Mouse (Mus musculus): ENCODE data around the gene Mtif2. TPM values are rescaled to one million over a fixed set of nuclear protein-coding genes. Genes with fewer than 3 reads are reported as not detected.
"Not testable (repeated sequence)": the region's sequence is repeated elsewhere in the genome, so short reads cannot be mapped to it uniquely, and the experiment has no call there.

Mtif2 gene
- polyA plus RNA-seq, 1 experiment from 2014 or later: 47.4 TPM

DNA sequence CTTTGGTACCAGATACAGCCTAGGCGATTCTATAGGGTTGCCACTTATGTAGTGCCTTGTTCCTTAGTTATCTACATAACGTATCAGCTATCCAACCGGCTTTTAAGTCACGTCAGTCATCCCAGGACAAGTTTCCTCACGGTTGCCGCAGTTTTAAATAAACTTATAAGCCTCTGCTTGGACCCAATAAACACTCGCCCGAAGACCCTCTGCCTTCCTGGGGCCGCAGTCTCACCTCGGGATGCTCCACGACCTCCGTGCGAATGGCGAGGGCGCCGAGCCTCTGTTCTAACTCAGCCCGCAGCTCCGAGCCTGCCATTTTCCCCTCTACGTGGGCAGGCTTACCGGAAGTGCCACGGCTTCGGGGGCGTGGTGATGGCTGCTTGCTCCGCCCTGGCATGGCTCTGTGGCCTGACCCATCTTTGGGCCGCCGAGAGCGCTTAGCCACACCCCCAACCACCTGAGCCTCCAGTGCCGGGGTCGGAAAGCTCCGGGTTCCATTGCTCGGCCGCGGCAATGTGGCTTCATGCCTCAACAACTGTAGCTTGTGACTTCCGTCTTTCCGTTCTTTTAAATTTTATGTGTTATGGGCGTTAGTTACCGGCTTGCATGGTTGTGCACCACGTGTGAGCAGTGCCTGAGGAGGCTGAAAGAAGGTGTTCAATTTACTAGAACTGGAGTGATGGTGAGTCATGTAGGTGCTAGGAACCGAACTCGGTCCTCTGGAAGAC lies 11.4 kb upstream of the Mtif2 start, which contains the start of gene Prorsd1:
TSS of gene Prorsd1 (minus strand) at position 352 of the 731 bp plus-strand sequence.
- peak; percentile 100 for ATAC-seq
- Histone ChIP-seq H3K27me3 (replicated peaks; ENCODE audit: control insufficient read depth, insufficient read depth, low read length) (no peaks in the 10 kb centered on the region), H3K4me2 (ENCODE audit: low read depth, low read length) (peak within 1 kb of the TSS; percentile 62), H3K36me3 (ENCODE audit: control insufficient read depth, insufficient read depth, low read length) (no peaks in the 10 kb centered on the region), H3K4me3 (ENCODE audit: low read length) (peak within 1 kb of the TSS; percentile 74), H3K9me3 (ENCODE audit: control insufficient read depth, low read length) (no peaks in the 10 kb centered on the region), H3K27ac (ENCODE audit: low read length) (peak within 1 kb of the TSS; percentile 78), H3K9ac (ENCODE audit: low read depth, low read length) (peak within 1 kb of the TSS; percentile 75), H3K4me1 (ENCODE audit: control insufficient read depth, insufficient read depth, low read length) (peaks cover 4% of the 10 kb centered on the region; the same call in 1 of the 2 replicates)
- 2% methylated on average over 40 of the region's 40 CpGs for WGBS

DNA sequence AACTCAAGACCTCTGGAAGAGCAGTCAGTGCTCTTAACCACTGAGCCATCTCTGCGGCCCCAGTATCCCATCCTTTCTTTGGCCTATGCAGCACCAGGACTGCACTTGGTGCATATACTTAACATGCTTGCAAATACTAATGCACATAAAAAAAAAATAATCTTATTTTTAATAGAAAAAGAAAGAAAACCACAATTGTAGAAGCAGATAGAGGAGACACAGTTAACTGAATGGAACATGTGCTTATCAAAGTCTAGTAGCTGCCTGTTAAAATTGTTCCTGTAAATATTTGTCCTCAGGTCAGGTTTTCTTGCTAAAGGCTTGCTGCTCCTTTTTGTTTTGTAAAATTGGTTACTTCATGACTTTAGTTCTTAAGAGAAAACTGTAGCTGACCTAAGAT lies 12.0 kb downstream of the Mtif2 start:
- Histone ChIP-seq H3K27me3 (replicated peaks; ENCODE audit: control insufficient read depth, insufficient read depth, low read length) (no peaks in the 10 kb centered on the region), H3K27ac (ENCODE audit: low read length) (no peak overlapping the region), H3K4me1 (ENCODE audit: control insufficient read depth, insufficient read depth, low read length) (no peaks in the 10 kb centered on the region), H3K4me3 (ENCODE audit: low read length) (no peak overlapping the region), H3K9ac (ENCODE audit: low read depth, low read length) (no peak overlapping the region), H3K36me3 (ENCODE audit: control insufficient read depth, insufficient read depth, low read length) (no peaks in the 10 kb centered on the region; the same call in none of the 2 replicates), H3K9me3 (ENCODE audit: control insufficient read depth, low read length) (no peaks in the 10 kb centered on the region), H3K4me2 (ENCODE audit: low read depth, low read length) (no peak overlapping the region)
- ATAC-seq: no peak
- 97% methylated on average over 1 of the region's 1 CpGs for WGBS

DNA sequence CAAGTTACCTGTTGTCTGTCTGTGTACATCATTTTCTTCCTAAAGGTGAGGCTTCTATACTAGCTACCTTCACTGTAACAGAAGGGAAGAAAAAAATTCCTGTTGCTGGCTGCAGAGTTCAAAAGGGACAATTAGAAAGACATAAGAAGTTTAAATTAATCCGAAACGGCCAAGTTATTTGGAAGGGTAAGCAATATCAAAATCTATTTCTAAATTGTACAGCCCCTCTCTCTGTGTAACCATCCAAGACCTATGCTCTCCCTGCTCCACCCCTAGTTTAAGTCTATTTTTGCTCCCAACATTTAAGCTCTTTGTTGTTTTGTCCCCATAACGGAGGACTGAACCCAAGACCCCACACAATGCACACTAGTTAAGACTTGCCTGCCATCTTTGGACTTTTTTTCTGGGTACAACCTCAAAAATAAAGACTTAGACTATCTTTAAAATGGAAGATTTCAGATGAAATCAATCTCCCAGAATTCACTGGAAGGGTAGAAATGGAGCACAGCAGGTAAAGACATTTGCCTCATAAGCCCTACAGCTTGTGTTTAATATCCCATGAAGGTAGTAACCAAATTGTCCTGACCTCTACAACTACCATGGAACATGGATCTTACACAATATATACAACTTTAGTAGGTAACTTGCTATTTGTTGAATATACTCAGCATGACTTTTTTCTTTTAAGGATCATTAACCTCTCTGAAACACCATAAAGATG lies 18.2 kb downstream of the Mtif2 start:
- Histone ChIP-seq H3K27ac (ENCODE audit: low read length) (no peak overlapping the region), H3K9ac (ENCODE audit: low read depth, low read length) (no peak overlapping the region), H3K4me2 (ENCODE audit: low read depth, low read length) (no peak overlapping the region), H3K9me3 (ENCODE audit: control insufficient read depth, low read length) (no peaks in the 10 kb centered on the region), H3K4me1 (ENCODE audit: control insufficient read depth, insufficient read depth, low read length) (peaks cover 5% of the 10 kb centered on the region; the same call in 1 of the 2 replicates), H3K4me3 (ENCODE audit: low read length) (no peak overlapping the region), H3K36me3 (ENCODE audit: control insufficient read depth, insufficient read depth, low read length) (0 out of 2 replicates have a peak, but pooled peaks cover 5% of the 10 kb centered on the region), H3K27me3 (replicated peaks; ENCODE audit: control insufficient read depth, insufficient read depth, low read length) (no peaks in the 10 kb centered on the region)
- ATAC-seq: no peak
- 84% methylated on average over 3 of the region's 3 CpGs for WGBS

DNA sequence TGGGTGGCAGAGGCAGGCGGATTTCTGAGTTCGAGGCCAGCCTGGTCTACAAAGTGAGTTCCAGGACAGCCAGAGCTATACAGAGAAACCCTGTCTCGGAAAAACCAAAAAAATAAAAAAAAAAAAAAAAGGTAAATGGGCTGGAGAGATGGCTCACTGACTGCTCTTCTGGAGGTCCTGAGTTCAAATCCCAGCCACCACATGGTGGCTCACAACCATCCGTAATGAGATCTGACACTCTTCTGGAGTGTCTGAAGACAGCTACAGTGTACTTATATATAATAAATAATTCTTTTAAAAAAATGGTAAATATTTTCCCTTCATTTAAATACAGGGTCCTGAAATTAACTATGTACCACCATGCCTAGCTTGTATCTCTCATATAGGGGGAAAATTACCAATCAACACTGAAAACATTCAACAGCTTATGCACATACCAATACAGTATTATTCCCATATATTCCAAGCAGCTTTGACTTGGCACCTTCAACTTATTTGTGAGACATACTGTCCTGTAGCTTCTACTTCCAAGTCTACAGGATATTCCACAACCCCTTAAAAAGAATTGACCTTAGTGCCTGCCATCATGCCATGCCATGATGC lies 19.0 kb downstream of the Mtif2 start:
- not testable (repeated sequence) for H3K4me2 ChIP-seq (ENCODE audit: low read depth, low read length); H3K27me3 ChIP-seq (replicated peaks; ENCODE audit: control insufficient read depth, insufficient read depth, low read length); H3K9me3 ChIP-seq (ENCODE audit: control insufficient read depth, low read length); H3K27ac ChIP-seq (ENCODE audit: low read length); ATAC-seq; H3K36me3 ChIP-seq (ENCODE audit: control insufficient read depth, insufficient read depth, low read length); H3K4me1 ChIP-seq (ENCODE audit: control insufficient read depth, insufficient read depth, low read length); H3K4me3 ChIP-seq (ENCODE audit: low read length); H3K9ac ChIP-seq (ENCODE audit: low read depth, low read length)
- 83% methylated on average over 4 of the region's 4 CpGs for WGBS

DNA sequence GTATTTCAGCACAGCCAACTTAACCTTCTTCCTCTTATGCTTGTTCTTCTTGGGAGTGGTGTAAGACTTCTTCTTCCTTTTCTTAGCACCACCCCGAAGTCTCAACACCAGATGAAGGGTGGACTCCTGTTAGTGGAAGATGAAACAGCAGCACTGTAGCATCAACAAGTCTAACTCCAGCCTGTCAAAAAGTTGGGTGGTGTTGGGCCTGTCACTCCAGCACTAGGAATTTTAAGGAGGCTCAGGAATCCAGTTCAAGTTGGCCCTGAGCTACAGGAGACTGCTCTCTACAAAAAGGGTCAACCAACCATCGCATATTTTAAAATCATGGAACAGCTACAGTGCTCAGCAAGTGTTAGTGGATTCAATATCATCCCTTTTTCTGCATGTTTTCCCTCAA lies 20.1 kb downstream of the Mtif2 start:
- WGBS: 92% methylated on average over 2 of the region's 2 CpGs
- H3K9me3 ChIP-seq (ENCODE audit: control insufficient read depth, low read length); H3K36me3 ChIP-seq (ENCODE audit: control insufficient read depth, insufficient read depth, low read length); H3K27ac ChIP-seq (ENCODE audit: low read length); ATAC-seq; H3K4me1 ChIP-seq (ENCODE audit: control insufficient read depth, insufficient read depth, low read length); H3K27me3 ChIP-seq (replicated peaks; ENCODE audit: control insufficient read depth, insufficient read depth, low read length): not testable (repeated sequence)
- H3K9ac ChIP-seq (ENCODE audit: low read depth, low read length): peak overlapping the region; percentile 90
- H3K4me2 ChIP-seq (ENCODE audit: low read depth, low read length): peak overlapping the region; percentile 54
- H3K4me3 ChIP-seq (ENCODE audit: low read length): peak overlapping the region; percentile 84

DNA sequence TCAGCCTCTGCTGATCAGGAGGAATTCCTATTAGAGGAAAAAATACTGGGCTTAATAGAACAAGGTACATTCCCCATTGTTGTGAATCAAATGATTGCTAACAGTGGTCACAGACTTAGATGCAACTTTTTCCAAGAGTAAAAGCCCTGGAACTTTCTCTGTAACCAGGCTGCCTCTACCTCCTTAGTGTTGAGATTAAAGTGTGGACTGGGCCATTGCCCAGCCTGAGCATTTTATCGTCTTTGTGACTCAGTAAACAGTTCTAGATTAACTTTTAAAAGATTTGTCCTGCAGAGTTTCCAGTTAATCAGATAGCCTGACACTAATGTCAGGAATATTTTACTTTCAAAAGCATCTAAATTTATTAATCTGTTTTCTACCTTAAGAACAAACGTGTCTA lies 20.6 kb downstream of the Mtif2 start:
- H3K9me3 ChIP-seq (ENCODE audit: control insufficient read depth, low read length): no peaks in the 10 kb centered on the region
- H3K9ac ChIP-seq (ENCODE audit: low read depth, low read length): peak overlapping the region; percentile 90
- WGBS: 18% methylated on average over 2 of the region's 2 CpGs
- H3K27me3 ChIP-seq (replicated peaks; ENCODE audit: control insufficient read depth, insufficient read depth, low read length): no peaks in the 10 kb centered on the region
- peak overlapping the region; percentile 70 for H3K27ac ChIP-seq (ENCODE audit: low read length)
- H3K4me2 ChIP-seq (ENCODE audit: low read depth, low read length): peak overlapping the region; percentile 54
- H3K4me3 ChIP-seq (ENCODE audit: low read length): peak overlapping the region; percentile 84
- 0 out of 2 replicates have a peak, but pooled peaks cover 5% of the 10 kb centered on the region for H3K36me3 ChIP-seq (ENCODE audit: control insufficient read depth, insufficient read depth, low read length)
- peaks cover 5% of the 10 kb centered on the region; the same call in 1 of the 2 replicates for H3K4me1 ChIP-seq (ENCODE audit: control insufficient read depth, insufficient read depth, low read length)
- ATAC-seq: no peak

DNA sequence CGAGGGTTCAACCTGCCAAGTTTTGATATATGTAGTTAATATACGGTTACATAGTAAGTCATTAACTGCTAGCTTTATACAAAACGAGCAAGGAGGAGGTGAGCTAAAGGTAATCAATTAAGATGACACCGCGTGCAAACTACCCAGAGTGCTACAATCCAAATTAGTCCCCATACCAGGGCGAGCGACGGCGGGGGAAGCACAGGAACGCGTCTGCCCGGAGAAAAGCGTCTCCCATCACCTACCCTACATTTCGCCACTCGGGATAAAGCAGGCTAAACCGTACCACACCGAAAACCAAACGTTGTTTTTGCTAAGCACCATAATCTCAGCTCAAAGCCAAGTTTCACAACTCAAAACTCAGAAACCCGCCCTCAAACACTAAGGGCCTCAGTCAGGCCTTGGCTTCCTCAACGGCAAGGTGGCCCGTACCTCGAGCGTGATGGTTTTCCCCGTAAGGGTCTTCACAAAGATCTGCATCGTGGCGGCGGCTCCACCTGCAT lies 21.1 kb downstream of the Mtif2 start:
- Histone ChIP-seq H3K27me3 (replicated peaks; ENCODE audit: control insufficient read depth, insufficient read depth, low read length) (no peaks in the 10 kb centered on the region), H3K4me3 (ENCODE audit: low read length) (peak overlapping the region; percentile 84), H3K9ac (ENCODE audit: low read depth, low read length) (peak overlapping the region; percentile 90), H3K4me1 (ENCODE audit: control insufficient read depth, insufficient read depth, low read length) (peaks cover 5% of the 10 kb centered on the region; the same call in 1 of the 2 replicates), H3K36me3 (ENCODE audit: control insufficient read depth, insufficient read depth, low read length) (0 out of 2 replicates have a peak, but pooled peaks cover 5% of the 10 kb centered on the region), H3K4me2 (ENCODE audit: low read depth, low read length) (peak overlapping the region; percentile 54), H3K27ac (ENCODE audit: low read length) (peak overlapping the region; percentile 70), H3K9me3 (ENCODE audit: control insufficient read depth, low read length) (no peaks in the 10 kb centered on the region)
- under 1% methylated on average over 27 of the region's 27 CpGs for WGBS
- peak; percentile 18 for ATAC-seq

DNA sequence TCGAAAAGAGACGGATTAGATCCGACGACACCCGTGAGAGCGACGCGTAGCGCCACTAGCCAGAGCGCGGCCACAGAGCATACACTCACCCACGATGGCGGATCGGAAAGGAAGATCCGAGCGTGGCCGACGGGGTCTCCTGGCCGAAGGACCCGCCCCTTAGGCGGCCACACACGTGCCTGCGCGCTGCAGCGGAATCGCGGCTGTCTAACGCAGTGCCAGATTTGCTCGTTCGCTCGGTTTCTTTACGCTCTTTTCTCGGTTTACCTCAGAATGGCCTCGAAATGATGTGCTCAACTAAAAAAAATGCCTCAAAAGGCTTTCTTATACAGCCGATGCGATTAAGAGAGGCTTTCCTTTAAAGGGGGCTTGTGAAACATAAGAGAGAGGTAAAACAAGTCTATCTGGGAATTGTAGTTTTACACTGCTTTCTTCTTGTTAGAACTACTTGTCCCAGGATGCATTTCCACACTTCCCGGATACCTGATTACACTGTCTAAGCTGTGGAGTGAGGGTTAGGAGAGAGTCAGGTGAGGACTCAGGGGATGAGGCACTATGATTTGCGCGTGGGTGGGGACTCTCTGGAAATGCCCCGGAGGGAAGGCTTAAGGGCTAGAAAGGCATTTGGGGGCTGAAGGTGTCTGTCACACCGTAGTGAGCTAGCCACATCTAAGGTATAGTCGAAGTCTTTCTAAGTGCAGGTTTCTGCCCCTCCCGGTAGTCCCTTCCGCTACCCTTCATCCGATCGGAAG lies 21.7 kb downstream of the Mtif2 start, which contains the start of the genes Clhc1 and Rps27a:
TSS of gene Clhc1 (plus strand) at position 199 of the 752 bp plus-strand sequence.
TSS of gene Rps27a (minus strand) at position 358 of the 752 bp plus-strand sequence.
- no peaks in the 10 kb centered on the region for H3K9me3 ChIP-seq (ENCODE audit: control insufficient read depth, low read length)
- peaks cover 5% of the 10 kb centered on the region; the same call in 1 of the 2 replicates for H3K4me1 ChIP-seq (ENCODE audit: control insufficient read depth, insufficient read depth, low read length)
- 0 out of 2 replicates have a peak, but pooled peaks cover 5% of the 10 kb centered on the region for H3K36me3 ChIP-seq (ENCODE audit: control insufficient read depth, insufficient read depth, low read length)
- peak; percentile 98 for ATAC-seq
- peak within 1 kb of the TSS; percentile 70 for H3K27ac ChIP-seq (ENCODE audit: low read length)
- under 1% methylated on average over 46 of the region's 46 CpGs for WGBS
- H3K9ac ChIP-seq (ENCODE audit: low read depth, low read length): peak within 1 kb of the TSS; percentile 90
- peak within 1 kb of the TSS; percentile 84 for H3K4me3 ChIP-seq (ENCODE audit: low read length)
- H3K4me2 ChIP-seq (ENCODE audit: low read depth, low read length): peak within 1 kb of the TSS; percentile 57
- H3K27me3 ChIP-seq (replicated peaks; ENCODE audit: control insufficient read depth, insufficient read depth, low read length): no peaks in the 10 kb centered on the region
